Mouse (Mus musculus) neural tube, embryonic 15.5 days (tissue): ENCODE measurements around the gene Hmga2. TPM values are rescaled to one million over a fixed set of nuclear protein-coding genes. Genes with fewer than 3 reads are reported as not detected.

Source experiments
- ATAC-seq: fragments of 200-750 bp; cut with Nextera tagmentation; 2 replicates; pipeline ENCODE4 v1.8.0; 2017; ENCODE audit warnings: mild to moderate bottlenecking, moderate TSS enrichment, moderate library complexity; ENCODE audit not compliant: low FRiP score
- H3K27ac ChIP-seq: fragments of 300-500 bp; sonication (generic); replicated peaks from 2 replicates; pipeline ENCODE4 v1.5.1; 2015; ENCODE audit warnings: mild to moderate bottlenecking, inconsistent platforms
- H3K27me3 ChIP-seq: fragments of 300-500 bp; sonication (generic); replicated peaks from 2 replicates; pipeline ENCODE4 v1.6.1; 2015; ENCODE audit warnings: inconsistent platforms
- H3K36me3 ChIP-seq: fragments of 300-500 bp; sonication (generic); 2 replicates; pipeline ENCODE4 v1.6.1; 2015; ENCODE audit warnings: inconsistent platforms
- H3K4me1 ChIP-seq: fragments of 300-500 bp; sonication (generic); 2 replicates; pipeline ENCODE4 v1.6.1; 2015; ENCODE audit warnings: inconsistent platforms
- H3K4me2 ChIP-seq: fragments of 300-500 bp; sonication (generic); 2 replicates; pipeline ENCODE4 v1.6.1; 2015; ENCODE audit warnings: inconsistent platforms, mild to moderate bottlenecking, moderate library complexity
- H3K4me3 ChIP-seq: fragments of 300-500 bp; sonication (generic); replicated peaks from 2 replicates; pipeline ENCODE4 v1.5.1; 2015; ENCODE audit warnings: mild to moderate bottlenecking, inconsistent platforms
- H3K9ac ChIP-seq: fragments of 300-500 bp; sonication (generic); replicated peaks from 2 replicates; pipeline ENCODE4 v1.6.1; 2015; ENCODE audit warnings: mild to moderate bottlenecking, inconsistent platforms
- H3K9me3 ChIP-seq: fragments of 300-500 bp; sonication (generic); replicated peaks from 2 replicates; pipeline ENCODE4 v1.6.1; 2016; ENCODE audit warnings: inconsistent platforms
- WGBS: fragments of 180-500 bp; shearing (Covaris S2); methylation state at CpG from one replicate; pipeline ENCODE4 v1.1.7; 2015; ENCODE audit warnings: mixed read lengths; 5-methylcytosine and 5-hydroxymethylcytosine counted together
- polyA plus RNA-seq: library from polyadenylated mRNA; unstranded; fragments of >200 nt; fragmentation: Nextera tagmentation; extraction: Ambion mirVana; gene quantifications from 2 replicates; pipeline ENCODE4 v1.2.1, GENCODE M21; 2015

The Hmga2 gene
- polyA plus RNA-seq, 1 experiment from 2014 or later: 3.2 TPM

DNA sequence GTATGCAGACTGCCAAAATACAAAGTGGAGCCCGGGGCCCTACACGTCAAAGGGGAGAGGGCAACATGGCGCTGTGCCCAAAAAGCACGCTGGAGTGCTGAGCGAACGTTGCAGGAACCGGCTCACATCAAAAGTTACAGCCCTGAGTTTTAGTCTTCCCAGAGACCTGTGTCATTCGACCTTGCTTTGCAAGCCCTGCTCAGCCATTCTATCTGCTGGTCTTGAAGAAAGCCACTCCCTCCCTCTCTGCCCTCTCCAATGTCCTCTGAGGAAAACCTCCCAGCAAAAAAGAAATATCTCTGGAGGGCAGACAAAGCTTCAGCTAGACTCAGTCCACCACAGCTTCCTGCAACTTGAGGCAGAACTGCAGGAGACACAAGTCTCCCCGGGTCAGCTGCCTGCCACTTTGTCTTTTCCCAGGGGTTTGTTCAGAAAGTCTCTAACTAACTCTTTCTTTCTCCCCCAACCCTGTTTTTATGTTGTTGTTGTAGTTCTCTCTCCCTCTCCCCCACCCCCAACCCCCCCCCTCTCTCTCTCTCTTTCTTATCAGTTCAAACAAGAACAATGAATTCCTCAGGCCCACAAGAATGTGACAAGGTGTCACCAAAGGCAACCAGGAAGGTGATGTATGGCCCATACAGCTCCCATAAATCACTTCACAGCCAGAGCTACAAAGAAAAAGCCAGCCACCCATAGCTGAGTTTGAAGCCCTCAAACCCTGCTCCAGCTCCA, 43.4 kb downstream of the Hmga2 start:
- H3K9ac ChIP-seq: no peak overlapping the region
- 23% methylated on average over 9 of the region's 9 CpGs for WGBS
- H3K4me1 ChIP-seq: peaks cover 34% of the 10 kb centered on the region
- H3K27me3 ChIP-seq: no peaks in the 10 kb centered on the region
- H3K27ac ChIP-seq: no peak overlapping the region
- no peak for ATAC-seq
- no peaks in the 10 kb centered on the region for H3K36me3 ChIP-seq
- no peaks in the 10 kb centered on the region for H3K9me3 ChIP-seq
- H3K4me3 ChIP-seq: no peak overlapping the region
- H3K4me2 ChIP-seq: no peak overlapping the region

DNA sequence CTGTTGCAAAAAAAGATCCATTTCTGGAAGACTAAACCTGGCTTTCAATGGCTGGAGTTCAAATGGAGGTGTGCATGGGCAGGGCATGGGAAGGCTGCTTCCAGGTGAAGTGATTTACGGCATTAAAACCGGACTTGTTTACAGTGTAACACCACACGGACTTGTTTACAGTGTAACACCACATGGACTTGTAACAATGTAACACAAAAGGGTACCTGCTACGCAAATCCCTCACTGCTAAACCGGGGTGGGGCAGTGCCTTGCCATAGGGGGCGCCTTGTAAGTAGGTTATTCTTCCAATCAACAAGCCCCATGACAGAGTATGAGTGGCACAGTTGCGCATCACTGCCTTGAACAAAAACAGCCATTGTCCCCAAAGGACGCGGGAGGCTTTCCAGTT, 44.2 kb downstream of the Hmga2 start:
- Histone ChIP-seq H3K4me3 (no peak overlapping the region), H3K4me2 (no peak overlapping the region), H3K27me3 (no peaks in the 10 kb centered on the region), H3K4me1 (peaks cover 38% of the 10 kb centered on the region), H3K9me3 (no peaks in the 10 kb centered on the region), H3K9ac (no peak overlapping the region), H3K36me3 (no peaks in the 10 kb centered on the region), H3K27ac (no peak overlapping the region)
- no peak for ATAC-seq
- WGBS: 61% methylated on average over 9 of the region's 9 CpGs

DNA sequence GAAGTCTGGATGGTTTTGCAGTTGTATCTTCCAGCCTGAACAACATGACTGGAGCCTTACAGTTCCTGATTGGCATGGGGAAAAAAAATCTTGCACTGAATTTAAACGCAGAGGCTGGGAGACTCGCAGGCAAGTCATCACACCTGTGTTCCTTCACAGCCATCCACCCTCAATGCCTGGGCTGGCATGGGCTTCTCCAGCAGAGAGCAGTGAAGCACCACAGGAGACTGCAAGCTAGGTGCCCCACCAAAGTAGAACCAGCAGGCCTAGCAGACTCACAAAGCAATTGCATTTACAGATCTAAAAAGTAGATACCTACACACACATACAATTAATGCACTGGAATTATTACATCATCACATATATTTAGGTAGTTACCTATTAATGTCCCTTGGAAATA, 44.8 kb downstream of the Hmga2 start:
- H3K4me1 ChIP-seq: peaks cover 44% of the 10 kb centered on the region
- H3K27me3 ChIP-seq: no peaks in the 10 kb centered on the region
- H3K4me2 ChIP-seq: no peak overlapping the region
- 76% methylated on average over 2 of the region's 2 CpGs for WGBS
- no peak overlapping the region for H3K27ac ChIP-seq
- H3K9ac ChIP-seq: no peak overlapping the region
- no peak for ATAC-seq
- no peaks in the 10 kb centered on the region for H3K9me3 ChIP-seq
- H3K36me3 ChIP-seq: no peaks in the 10 kb centered on the region
- no peak overlapping the region for H3K4me3 ChIP-seq

DNA sequence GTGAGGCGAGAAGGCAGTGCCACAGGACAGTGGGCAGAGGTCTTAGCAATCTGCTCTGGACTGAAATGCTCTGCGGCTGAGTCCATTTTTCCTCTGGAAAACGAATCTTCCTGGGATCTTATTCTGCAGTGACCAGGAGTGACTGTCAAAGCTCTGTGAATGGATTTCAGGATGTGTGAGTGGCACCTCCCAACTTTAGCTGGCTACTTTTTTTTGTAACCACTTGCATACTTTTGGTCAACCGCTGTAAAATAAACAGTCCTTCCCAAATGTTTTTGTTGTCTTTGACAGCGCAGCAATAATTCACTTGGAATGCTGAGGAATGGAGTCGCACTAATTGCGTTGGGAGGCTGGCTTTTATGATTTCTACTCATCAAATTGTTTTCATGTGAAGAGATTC, 45.8 kb downstream of the Hmga2 start:
- Histone ChIP-seq H3K9me3 (no peaks in the 10 kb centered on the region), H3K27me3 (no peaks in the 10 kb centered on the region), H3K4me1 (peaks cover 44% of the 10 kb centered on the region), H3K36me3 (no peaks in the 10 kb centered on the region), H3K27ac (no peak overlapping the region), H3K4me2 (no peak overlapping the region), H3K9ac (no peak overlapping the region), H3K4me3 (no peak overlapping the region)
- 48% methylated on average over 7 of the region's 7 CpGs for WGBS
- no peak for ATAC-seq

DNA sequence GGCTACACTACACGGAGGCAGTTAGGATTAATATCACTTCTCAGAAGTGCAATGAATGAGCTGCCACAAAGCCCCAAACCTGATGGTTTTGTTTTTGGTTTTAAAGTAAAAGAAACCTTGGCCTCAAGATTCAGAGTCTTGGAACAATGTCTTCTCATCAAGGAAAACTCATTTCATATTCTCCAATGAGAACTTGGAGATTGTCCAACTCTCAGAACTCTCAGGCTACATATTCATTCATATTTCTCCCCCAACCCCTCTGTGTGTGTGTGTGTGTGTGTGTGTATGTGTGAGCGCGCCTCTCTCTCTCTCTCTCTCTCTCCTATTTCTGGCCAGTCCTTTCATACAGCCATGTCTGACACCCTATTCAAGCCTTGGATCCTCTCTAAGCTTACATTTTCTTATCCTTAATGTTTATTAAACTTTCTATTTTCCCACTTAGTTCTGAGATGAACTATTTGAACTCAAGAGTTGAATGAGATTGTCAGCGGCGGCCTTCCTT, 46.5 kb downstream of the Hmga2 start:
- Histone ChIP-seq H3K4me1 (peaks cover 44% of the 10 kb centered on the region), H3K4me2 (no peak overlapping the region), H3K27me3 (no peaks in the 10 kb centered on the region), H3K36me3 (no peaks in the 10 kb centered on the region), H3K9ac (no peak overlapping the region), H3K4me3 (no peak overlapping the region), H3K27ac (no peak overlapping the region), H3K9me3 (no peaks in the 10 kb centered on the region)
- 81% methylated on average over 5 of the region's 5 CpGs for WGBS
- ATAC-seq: no peak

DNA sequence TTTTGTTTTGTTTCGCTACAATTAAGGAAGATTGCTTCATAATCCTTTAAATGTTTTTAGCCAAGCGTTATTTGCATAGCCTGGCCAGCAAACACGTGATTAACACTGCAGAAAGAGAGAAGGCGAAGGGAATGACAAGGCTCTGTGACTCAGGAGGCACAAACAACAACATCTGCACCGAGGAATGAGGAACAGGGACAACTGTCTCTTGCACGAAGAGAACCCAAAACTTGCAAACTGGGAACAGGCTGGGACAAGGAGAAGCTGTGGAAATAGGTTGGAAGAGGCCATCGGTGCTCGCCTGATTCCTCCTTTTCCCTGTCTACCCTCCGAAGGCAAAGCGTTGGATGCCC, 47.1 kb downstream of the Hmga2 start:
- Histone ChIP-seq H3K4me1 (peaks cover 44% of the 10 kb centered on the region), H3K27ac (peak overlapping the region; percentile 28; the same call in 1 of the 2 replicates), H3K9me3 (no peaks in the 10 kb centered on the region), H3K9ac (no peak overlapping the region), H3K4me3 (no peak overlapping the region), H3K27me3 (no peaks in the 10 kb centered on the region), H3K36me3 (no peaks in the 10 kb centered on the region), H3K4me2 (no peak overlapping the region)
- ATAC-seq: no peak
- WGBS: 76% methylated on average over 10 of the region's 10 CpGs

DNA sequence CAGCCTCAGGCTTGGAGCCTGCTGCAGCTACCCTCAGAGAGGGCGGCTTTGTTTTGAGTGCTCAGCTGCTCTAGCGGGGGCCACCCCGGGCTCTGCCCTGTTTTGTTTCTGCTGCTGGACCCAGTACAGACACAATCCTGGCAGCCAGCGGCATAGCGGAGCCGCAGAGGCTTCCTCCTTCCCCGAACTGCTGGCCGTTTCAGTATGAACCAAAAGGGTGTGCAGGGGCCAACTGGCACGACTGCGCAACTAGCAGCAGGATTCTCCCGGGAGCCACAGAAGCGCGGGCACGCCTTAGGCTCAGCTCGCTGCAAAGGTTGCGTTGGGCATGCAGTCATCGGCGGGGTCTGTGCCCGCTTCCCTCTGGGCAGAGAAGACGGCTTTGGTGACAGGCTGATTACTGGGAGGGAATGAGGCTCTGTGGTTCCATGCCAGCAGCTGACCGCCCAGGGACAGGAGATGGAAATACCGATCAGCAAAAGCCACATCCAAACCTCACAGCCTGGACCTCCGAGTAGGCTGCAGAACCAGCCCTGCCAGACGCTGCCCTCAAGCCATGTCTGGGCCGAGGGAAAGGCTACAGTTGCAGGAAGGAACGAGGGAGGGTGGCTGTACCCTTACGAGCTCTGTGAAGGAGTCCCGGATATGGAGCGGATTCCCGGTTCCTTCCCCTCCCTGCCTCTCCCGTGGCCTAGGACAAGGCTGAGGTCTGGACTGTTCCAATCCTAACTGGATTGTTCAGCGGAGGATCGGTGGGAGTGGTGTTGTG, 47.7 kb downstream of the Hmga2 start:
- no peaks in the 10 kb centered on the region for H3K9me3 ChIP-seq
- no peaks in the 10 kb centered on the region for H3K36me3 ChIP-seq
- no peak overlapping the region for H3K9ac ChIP-seq
- 62% methylated on average over 33 of the region's 33 CpGs for WGBS
- H3K4me1 ChIP-seq: peaks cover 46% of the 10 kb centered on the region
- H3K27ac ChIP-seq: peak overlapping the region; percentile 28; the same call in 1 of the 2 replicates
- H3K27me3 ChIP-seq: no peaks in the 10 kb centered on the region
- H3K4me2 ChIP-seq: peak overlapping the region; percentile 45
- ATAC-seq: peak; percentile 61; the same call in 1 of the 2 replicates
- 0 out of 2 replicates have a peak overlapping the region, but pooled peaks have one; percentile 4 for H3K4me3 ChIP-seq

DNA sequence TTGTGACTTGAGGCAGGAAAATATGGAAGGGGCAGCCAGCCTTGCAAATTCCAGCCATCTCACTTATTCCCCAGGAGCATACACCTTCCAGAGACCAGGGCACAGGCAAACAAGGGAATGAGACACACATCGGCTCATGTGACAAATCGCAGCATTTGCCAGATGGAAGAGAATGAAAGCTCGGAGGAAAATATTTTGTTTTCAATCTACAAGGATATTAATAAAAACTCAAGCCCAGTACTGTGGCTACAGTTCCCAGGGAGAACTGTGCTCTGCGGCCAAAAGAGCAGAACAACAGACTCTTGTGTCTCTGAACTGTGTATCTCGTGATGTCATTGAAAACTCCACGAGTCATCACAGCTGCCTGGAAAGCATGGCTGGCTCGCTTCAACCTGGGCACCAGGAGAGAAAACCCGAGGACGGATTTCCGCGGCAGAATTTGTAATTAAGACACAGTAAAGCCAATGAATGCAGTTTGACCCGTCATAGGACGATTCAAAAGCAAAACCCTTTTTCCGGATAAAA, 50.1 kb downstream of the Hmga2 start:
- Histone ChIP-seq H3K36me3 (no peaks in the 10 kb centered on the region), H3K9me3 (no peaks in the 10 kb centered on the region), H3K4me2 (no peak overlapping the region), H3K27ac (no peak overlapping the region), H3K27me3 (no peaks in the 10 kb centered on the region), H3K4me1 (peaks cover 51% of the 10 kb centered on the region), H3K4me3 (no peak overlapping the region), H3K9ac (no peak overlapping the region)
- no peak for ATAC-seq
- 63% methylated on average over 14 of the region's 14 CpGs for WGBS

DNA sequence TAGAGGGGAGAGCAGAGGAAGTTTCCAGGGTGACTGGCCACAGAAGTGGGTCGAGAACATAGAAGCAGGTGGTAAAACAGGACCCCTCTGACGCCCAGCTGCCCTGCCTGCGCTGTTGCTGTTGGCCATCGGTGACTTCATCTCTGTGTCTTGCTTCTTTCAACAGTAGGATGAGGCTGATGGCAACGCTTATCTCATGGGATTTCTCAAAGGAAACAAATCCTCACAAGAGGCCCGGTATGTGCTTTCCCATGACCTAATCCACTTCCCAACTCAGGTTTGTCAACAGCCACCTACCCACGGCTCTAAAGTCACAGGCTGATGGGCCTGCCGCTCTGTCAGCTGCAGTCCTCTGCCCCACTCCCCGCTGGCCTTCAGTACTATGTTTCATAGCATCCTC, 52.3 kb downstream of the Hmga2 start:
- H3K36me3 ChIP-seq: no peaks in the 10 kb centered on the region
- no peak overlapping the region for H3K4me2 ChIP-seq
- WGBS: 84% methylated on average over 9 of the region's 9 CpGs
- no peak overlapping the region for H3K4me3 ChIP-seq
- H3K4me1 ChIP-seq: peaks cover 63% of the 10 kb centered on the region
- ATAC-seq: no peak
- no peaks in the 10 kb centered on the region for H3K27me3 ChIP-seq
- no peak overlapping the region for H3K27ac ChIP-seq
- no peaks in the 10 kb centered on the region for H3K9me3 ChIP-seq
- H3K9ac ChIP-seq: no peak overlapping the region

DNA sequence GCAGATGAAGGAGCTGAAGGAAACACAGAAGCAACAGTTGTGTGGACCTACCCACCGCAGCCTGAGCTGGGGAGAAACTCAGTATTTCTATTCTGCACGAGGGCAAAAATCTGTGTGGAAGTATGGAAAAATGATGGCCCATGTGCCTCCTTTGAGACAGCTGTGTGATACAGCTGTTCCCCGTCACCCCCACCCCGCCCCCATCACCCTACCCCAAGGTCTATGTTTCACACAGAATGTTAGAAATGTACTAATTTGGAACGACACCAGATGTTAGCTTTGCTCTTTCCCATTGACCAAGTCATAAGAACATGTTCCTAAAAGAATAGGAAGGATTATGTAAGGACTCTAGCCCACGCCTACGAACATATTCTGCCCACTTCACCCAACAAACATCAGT, 53.0 kb downstream of the Hmga2 start:
- Histone ChIP-seq H3K4me2 (no peak overlapping the region), H3K9ac (no peak overlapping the region), H3K27ac (peak overlapping the region; percentile 9; the same call in 1 of the 2 replicates), H3K36me3 (no peaks in the 10 kb centered on the region), H3K4me3 (no peak overlapping the region), H3K4me1 (peaks cover 63% of the 10 kb centered on the region), H3K9me3 (no peaks in the 10 kb centered on the region), H3K27me3 (no peaks in the 10 kb centered on the region)
- no peak for ATAC-seq
- 71% methylated on average over 7 of the region's 7 CpGs for WGBS

DNA sequence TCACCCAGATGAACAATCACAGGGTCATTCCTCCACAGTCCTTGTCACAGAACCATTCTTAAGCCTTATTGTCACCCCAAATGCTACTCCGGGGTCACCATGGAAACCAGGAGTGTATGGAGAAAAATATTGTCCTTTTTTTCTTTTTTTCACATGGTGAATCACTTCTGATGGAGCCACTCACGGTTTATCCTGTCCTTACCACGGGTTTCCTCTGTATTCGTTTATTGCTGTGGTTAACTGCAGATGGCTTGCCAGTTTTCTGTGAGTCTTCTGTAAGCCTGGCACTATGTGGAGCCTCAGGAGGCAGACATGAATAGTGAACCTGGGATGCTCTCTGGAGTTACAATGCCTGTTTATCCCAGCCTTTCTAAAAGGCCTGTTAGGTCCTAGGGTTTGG, 53.4 kb downstream of the Hmga2 start:
- no peak overlapping the region for H3K4me3 ChIP-seq
- no peaks in the 10 kb centered on the region for H3K27me3 ChIP-seq
- ATAC-seq: no peak
- WGBS: 21% methylated on average over 4 of the region's 4 CpGs
- no peaks in the 10 kb centered on the region for H3K36me3 ChIP-seq
- H3K27ac ChIP-seq: peak overlapping the region; percentile 54
- no peak overlapping the region for H3K9ac ChIP-seq
- H3K4me1 ChIP-seq: peaks cover 63% of the 10 kb centered on the region
- no peaks in the 10 kb centered on the region for H3K9me3 ChIP-seq
- H3K4me2 ChIP-seq: no peak overlapping the region

DNA sequence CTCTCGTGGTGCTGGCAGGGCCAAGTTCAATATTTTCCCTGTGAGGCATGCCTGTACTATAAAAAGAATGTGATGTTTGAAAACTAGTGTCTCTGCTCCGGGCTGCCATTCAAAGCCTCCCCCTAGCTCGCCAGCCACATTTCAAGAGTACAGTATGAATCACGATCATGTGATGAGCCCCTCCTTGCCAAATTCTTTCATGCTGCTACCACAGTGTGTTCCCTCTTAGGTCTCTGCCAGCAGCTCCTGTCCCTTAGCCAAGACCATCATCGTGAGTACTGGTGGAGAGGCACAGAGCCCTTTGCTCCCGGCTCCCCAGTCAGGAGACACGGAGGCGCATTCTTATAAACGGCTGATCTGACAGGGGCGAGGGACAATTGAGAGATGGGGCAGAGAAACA, 54.2 kb downstream of the Hmga2 start:
- Histone ChIP-seq H3K9ac (no peak overlapping the region; the same call in 1 of the 2 replicates), H3K4me2 (peak overlapping the region; percentile 34)

More for the DNA sequence above, 54.2 kb downstream of the Hmga2 start:
- ATAC-seq: peak; percentile 58
- H3K4me1 ChIP-seq: peaks cover 67% of the 10 kb centered on the region
- no peaks in the 10 kb centered on the region for H3K9me3 ChIP-seq
- peak overlapping the region; percentile 54 for H3K27ac ChIP-seq
- H3K4me3 ChIP-seq: no peak overlapping the region
- H3K36me3 ChIP-seq: no peaks in the 10 kb centered on the region
- WGBS: 13% methylated on average over 10 of the region's 10 CpGs
- no peaks in the 10 kb centered on the region for H3K27me3 ChIP-seq
